Mouse (Mus musculus): ENCODE data around the gene D11Wsu47e. TPM values are rescaled to one million over a fixed set of nuclear protein-coding genes. Genes with fewer than 3 reads are reported as not detected.

D11Wsu47e gene
- polyA plus RNA-seq, 1 experiment, result 13.6 TPM

DNA sequence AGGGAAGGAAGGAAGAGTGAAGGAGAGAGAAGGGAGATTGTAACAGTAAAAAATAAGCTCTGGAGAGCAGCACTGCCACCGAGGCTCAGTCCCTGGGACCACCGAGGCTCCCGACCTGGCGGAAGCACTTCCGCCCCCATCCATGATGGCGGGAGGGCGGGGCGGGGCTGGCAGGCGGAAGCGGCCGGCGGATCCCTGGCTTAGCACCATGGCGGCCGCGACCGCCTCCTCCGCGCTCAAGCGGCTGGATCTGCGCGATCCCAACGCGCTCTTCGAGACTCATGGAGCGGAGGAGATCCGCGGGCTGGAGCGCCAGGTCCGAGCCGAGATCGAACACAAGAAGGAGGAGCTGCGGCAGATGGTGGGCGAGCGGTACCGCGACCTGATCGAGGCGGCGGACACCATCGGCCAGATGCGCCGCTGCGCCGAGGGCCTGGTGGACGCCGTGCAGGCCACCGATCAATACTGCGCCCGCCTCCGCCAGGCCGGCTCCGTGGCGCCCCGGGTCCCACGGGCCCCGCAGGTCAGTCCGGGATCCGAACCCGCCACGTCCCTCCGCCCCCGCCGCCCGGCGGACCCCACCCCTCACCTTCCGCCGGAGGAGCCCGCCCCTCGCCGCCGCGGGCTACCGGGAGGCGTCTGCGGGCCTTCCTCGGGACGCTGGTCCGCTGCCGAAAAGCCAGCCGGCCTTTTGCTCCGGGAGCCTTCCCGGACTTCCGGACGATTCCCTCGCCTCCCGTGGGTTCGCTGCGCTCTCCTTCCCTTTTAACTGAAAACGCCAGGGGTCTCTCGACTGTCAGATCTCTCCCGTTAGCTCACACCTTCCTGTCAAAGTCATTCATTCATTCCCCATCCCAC is 34.6 kb upstream of the D11Wsu47e start, which contains the start of gene Slc39a11:
TSS of gene Slc39a11 (minus strand) at position 727 of the 858 bp plus-strand sequence.
- no peaks in the 10 kb centered on the region for H3K27me3 ChIP-seq (ENCODE audit: control insufficient read depth, insufficient read depth, low read length)
- WGBS, result under 1% methylated on average over 90 of the region's 91 CpGs
- H3K27ac ChIP-seq (ENCODE audit: control insufficient read depth, insufficient read depth, low read length), result peak within 1 kb of the TSS; percentile 28; the same call in 1 of the 2 replicates
- H3K4me1 ChIP-seq (replicated peaks; ENCODE audit: control insufficient read depth, insufficient read depth, low read length), result peaks cover 14% of the 10 kb centered on the region
- peaks cover 24% of the 10 kb centered on the region for H3K36me3 ChIP-seq (ENCODE audit: control insufficient read depth, insufficient read depth, low read length)
- no peak for TF ChIP-seq CTCF (IDR thresholded peaks at IDR 0.05; ENCODE audit: borderline replicate concordance, control insufficient read depth, extremely low read depth, insufficient read depth, low read length, poor library complexity)
- TF ChIP-seq POLR2A (IDR thresholded peaks at IDR 0.05; ENCODE audit: control insufficient read depth, extremely low read depth, insufficient read depth, low read length, poor library complexity), result no peak
- DNase-seq, result peak; percentile 72
- H3K4me3 ChIP-seq (ENCODE audit: control insufficient read depth, insufficient read depth, low read length), result peak within 1 kb of the TSS; percentile 82

DNA sequence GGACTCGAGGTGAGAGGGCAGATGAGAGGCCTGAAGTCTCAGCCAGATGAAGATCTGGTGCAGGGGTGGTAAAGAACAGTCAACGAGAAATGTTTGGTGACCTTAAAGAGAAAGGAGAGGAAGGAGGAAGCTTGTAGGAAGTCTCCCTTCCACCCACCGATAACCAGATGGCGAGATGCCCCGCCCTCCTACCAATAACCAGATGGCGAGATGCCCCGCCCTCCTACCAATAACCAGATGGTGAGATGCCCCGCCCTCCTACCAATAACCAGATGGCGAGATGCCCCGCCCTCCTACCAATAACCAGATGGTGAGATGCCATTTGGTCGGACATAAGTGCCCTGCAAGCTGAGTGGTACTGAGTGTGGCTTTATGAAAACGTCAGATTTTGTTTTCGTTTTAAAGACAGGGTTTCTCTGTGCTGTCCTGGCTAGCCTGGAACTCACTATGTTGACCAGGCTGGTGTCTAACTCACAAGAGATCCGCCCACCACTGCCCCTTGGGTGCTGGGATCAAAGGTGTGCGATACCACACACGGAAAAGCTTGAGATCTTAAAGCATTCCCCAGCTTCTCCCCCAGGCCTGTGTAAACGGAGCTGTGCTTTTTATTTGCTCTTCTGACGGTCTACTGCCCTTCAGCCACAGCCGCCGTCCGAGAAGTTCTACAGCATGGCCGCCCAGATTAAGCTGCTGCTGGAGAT is 32.9 kb upstream of the D11Wsu47e start:
- peaks cover 14% of the 10 kb centered on the region for H3K4me1 ChIP-seq (replicated peaks; ENCODE audit: control insufficient read depth, insufficient read depth, low read length)
- DNase-seq, result no peak
- 87% methylated on average over 22 of the region's 22 CpGs for WGBS
- no peaks in the 10 kb centered on the region for H3K27me3 ChIP-seq (ENCODE audit: control insufficient read depth, insufficient read depth, low read length)
- H3K4me3 ChIP-seq (ENCODE audit: control insufficient read depth, insufficient read depth, low read length), result no peak overlapping the region
- H3K27ac ChIP-seq (ENCODE audit: control insufficient read depth, insufficient read depth, low read length), result no peak overlapping the region
- peaks cover 41% of the 10 kb centered on the region for H3K36me3 ChIP-seq (ENCODE audit: control insufficient read depth, insufficient read depth, low read length)
- no peak for TF ChIP-seq CTCF (IDR thresholded peaks at IDR 0.05; ENCODE audit: borderline replicate concordance, control insufficient read depth, extremely low read depth, insufficient read depth, low read length, poor library complexity)
- no peak for TF ChIP-seq POLR2A (IDR thresholded peaks at IDR 0.05; ENCODE audit: control insufficient read depth, extremely low read depth, insufficient read depth, low read length, poor library complexity)

DNA sequence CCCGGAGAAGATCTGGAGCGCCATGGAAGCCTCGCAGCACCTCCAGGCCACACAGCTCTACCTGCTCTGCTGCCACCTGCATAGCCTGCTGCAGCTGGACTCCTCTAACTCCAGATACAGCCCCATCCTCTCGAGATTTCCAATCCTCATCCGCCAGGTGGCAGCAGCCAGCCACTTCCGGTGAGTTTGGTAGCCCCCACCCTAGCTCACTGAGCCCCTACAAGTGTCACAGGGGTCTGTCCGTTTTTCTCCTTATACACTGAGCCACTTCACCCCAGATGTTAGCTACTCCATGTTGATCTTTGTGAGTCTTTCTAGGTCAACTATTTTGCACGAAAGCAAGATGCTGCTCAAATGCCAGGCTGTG is 32.3 kb upstream of the D11Wsu47e start:
- no peak overlapping the region for H3K4me3 ChIP-seq (ENCODE audit: control insufficient read depth, insufficient read depth, low read length)
- TF ChIP-seq POLR2A (IDR thresholded peaks at IDR 0.05; ENCODE audit: control insufficient read depth, extremely low read depth, insufficient read depth, low read length, poor library complexity) (no peak), CTCF (IDR thresholded peaks at IDR 0.05; ENCODE audit: borderline replicate concordance, control insufficient read depth, extremely low read depth, insufficient read depth, low read length, poor library complexity) (0 out of 2 replicates have a peak, but pooled peaks have one; percentile 29)
- WGBS, result 70% methylated on average over 8 of the region's 8 CpGs
- peaks cover 14% of the 10 kb centered on the region for H3K4me1 ChIP-seq (replicated peaks; ENCODE audit: control insufficient read depth, insufficient read depth, low read length)
- no peak overlapping the region for H3K27ac ChIP-seq (ENCODE audit: control insufficient read depth, insufficient read depth, low read length)
- peaks cover 47% of the 10 kb centered on the region for H3K36me3 ChIP-seq (ENCODE audit: control insufficient read depth, insufficient read depth, low read length)
- DNase-seq, result peak; percentile 49
- no peaks in the 10 kb centered on the region for H3K27me3 ChIP-seq (ENCODE audit: control insufficient read depth, insufficient read depth, low read length)

DNA sequence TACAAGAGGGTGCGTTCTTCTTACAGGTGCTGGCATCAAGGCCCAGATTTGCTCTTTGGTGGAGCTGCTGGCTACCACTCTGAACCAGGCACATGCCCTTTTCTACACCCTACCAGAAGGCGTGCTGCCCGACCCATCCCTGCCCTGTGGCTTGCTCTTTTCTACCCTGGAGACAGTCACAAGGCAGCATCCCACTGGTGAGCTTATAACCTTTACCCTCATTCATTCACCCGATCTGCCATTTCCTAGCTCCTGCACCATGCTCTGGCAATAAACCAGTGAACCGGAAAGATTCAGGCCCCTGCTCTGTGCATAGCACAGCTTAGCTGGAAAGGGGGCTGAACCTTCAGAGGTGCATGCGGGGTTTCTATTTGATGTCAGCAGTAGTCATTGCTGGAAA is 31.7 kb upstream of the D11Wsu47e start:
- peaks cover 14% of the 10 kb centered on the region for H3K4me1 ChIP-seq (replicated peaks; ENCODE audit: control insufficient read depth, insufficient read depth, low read length)
- no peak overlapping the region for H3K4me3 ChIP-seq (ENCODE audit: control insufficient read depth, insufficient read depth, low read length)
- TF ChIP-seq CTCF (IDR thresholded peaks at IDR 0.05; ENCODE audit: borderline replicate concordance, control insufficient read depth, extremely low read depth, insufficient read depth, low read length, poor library complexity) (no peak), POLR2A (IDR thresholded peaks at IDR 0.05; ENCODE audit: control insufficient read depth, extremely low read depth, insufficient read depth, low read length, poor library complexity) (no peak)
- whole genome bisulfite sequencing, result 95% methylated on average over 6 of the region's 6 CpGs
- H3K36me3 ChIP-seq (ENCODE audit: control insufficient read depth, insufficient read depth, low read length), result peaks cover 53% of the 10 kb centered on the region
- H3K27ac ChIP-seq (ENCODE audit: control insufficient read depth, insufficient read depth, low read length), result no peak overlapping the region
- no peak for DNase-seq
- H3K27me3 ChIP-seq (ENCODE audit: control insufficient read depth, insufficient read depth, low read length), result no peaks in the 10 kb centered on the region

DNA sequence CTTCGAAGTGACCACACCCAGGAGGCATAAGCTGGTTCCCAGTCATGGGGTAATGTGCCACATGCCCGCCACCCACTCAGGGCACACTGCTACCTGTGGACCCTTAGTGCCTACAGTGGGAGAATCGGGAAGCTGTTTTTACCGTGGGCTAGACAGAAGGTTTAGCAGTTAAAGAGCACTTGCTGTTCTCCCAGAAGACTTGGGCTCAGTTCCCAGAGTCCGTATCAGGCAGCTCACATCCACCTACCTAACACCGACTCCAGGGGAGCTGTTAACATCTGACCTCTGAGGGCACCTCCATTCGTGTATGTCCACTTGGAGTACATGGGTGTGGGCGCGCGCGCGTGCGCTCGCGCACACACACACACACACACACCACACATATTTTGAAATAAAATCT is 30.1 kb upstream of the D11Wsu47e start:
- TF ChIP-seq CTCF (IDR thresholded peaks at IDR 0.05; ENCODE audit: borderline replicate concordance, control insufficient read depth, extremely low read depth, insufficient read depth, low read length, poor library complexity) (no peak), POLR2A (IDR thresholded peaks at IDR 0.05; ENCODE audit: control insufficient read depth, extremely low read depth, insufficient read depth, low read length, poor library complexity) (no peak)
- no peak for DNase-seq
- Histone ChIP-seq H3K36me3 (ENCODE audit: control insufficient read depth, insufficient read depth, low read length) (peaks cover 66% of the 10 kb centered on the region), H3K4me1 (replicated peaks; ENCODE audit: control insufficient read depth, insufficient read depth, low read length) (peaks cover 6% of the 10 kb centered on the region), H3K27ac (ENCODE audit: control insufficient read depth, insufficient read depth, low read length) (no peak overlapping the region), H3K4me3 (ENCODE audit: control insufficient read depth, insufficient read depth, low read length) (no peak overlapping the region), H3K27me3 (ENCODE audit: control insufficient read depth, insufficient read depth, low read length) (no peaks in the 10 kb centered on the region)
- 97% methylated on average over 15 of the region's 15 CpGs for WGBS

DNA sequence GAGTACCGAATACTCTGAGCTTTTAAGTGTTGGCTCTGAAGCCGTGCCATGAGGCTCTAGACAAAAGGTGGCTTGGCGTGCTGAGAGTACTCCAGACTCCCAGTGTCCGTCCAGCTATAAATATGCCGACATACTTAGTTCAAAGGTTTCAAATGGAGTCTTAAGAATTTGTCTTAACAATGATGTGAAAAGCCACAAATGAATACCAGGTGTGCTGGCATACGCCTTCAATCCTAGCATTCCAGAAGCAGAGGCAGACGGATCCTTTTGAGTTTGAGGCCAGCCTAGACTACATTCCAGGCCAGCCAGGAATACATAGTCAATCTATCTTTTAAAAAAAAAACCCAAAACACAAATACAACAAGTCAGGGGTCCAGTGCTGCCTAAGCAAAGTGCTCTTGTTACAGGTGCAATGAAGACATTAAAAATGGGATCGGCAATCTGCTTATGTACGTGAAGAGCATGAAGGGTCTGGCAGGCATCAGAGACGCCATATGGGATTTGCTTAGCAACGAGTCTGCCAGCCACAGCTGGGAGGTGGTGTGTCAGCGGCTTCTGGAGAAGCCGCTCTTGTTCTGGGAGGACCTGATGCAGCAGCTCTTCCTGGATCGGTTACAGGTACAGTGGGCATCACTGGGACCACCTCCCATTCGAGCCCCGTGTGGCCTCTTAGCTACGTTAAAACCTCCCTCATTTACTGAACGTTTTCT is 29.5 kb upstream of the D11Wsu47e start:
- H3K27ac ChIP-seq (ENCODE audit: control insufficient read depth, insufficient read depth, low read length), result no peak overlapping the region
- no peaks in the 10 kb centered on the region for H3K27me3 ChIP-seq (ENCODE audit: control insufficient read depth, insufficient read depth, low read length)
- peaks cover 72% of the 10 kb centered on the region for H3K36me3 ChIP-seq (ENCODE audit: control insufficient read depth, insufficient read depth, low read length)
- no peak for TF ChIP-seq POLR2A (IDR thresholded peaks at IDR 0.05; ENCODE audit: control insufficient read depth, extremely low read depth, insufficient read depth, low read length, poor library complexity)
- no peak for TF ChIP-seq CTCF (IDR thresholded peaks at IDR 0.05; ENCODE audit: borderline replicate concordance, control insufficient read depth, extremely low read depth, insufficient read depth, low read length, poor library complexity)
- 93% methylated on average over 18 of the region's 18 CpGs for WGBS
- no peak overlapping the region for H3K4me3 ChIP-seq (ENCODE audit: control insufficient read depth, insufficient read depth, low read length)
- no peak for DNase-seq
- peaks cover 5% of the 10 kb centered on the region for H3K4me1 ChIP-seq (replicated peaks; ENCODE audit: control insufficient read depth, insufficient read depth, low read length)

All from thymus, adult 2 months (tissue).